Mouse (Mus musculus): ENCODE measurements around the gene C1qtnf6. TPM values are rescaled to one million over a fixed set of nuclear protein-coding genes. Genes with fewer than 3 reads are reported as not detected.

Gene C1qtnf6
- polyA plus RNA-seq, 1 experiment from 2014 or later: 7.7 TPM

DNA sequence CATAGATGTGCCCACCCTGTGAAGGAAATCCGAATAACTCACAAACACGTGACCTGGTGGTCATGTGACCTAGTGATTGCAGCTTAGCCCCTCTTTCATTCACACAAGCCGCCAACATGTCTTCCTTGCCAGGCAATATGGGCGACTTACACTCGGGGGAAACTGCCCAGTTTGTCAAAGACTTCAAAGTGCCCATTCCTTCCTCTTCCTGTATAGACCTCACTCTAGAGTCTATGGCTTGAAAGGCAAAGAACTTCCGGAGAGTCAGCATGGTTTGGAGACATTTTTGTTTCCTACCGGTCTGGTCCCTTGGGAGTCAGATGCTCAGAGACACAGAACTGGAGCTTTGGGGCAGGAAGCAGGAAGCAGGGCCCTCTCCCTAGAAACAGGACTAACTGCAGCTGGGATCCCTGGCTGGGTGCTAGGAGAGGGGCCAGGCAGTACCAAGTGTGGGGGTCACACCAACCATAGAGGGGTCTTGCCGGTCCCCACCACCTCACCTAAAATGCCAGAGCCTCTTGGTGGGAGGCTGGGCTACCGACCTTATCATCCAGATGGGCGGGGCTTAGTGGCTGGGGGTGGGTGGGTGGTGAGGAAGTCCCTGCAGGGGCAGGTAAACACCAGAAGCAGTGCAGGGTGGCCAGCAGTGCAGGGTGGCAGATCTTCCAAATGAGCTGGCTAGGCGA, 2.3 kb downstream of the C1qtnf6 start:
- peaks cover 35% of the 10 kb centered on the region for H3K4me1 ChIP-seq
- peak overlapping the region; percentile 50 for H3K9ac ChIP-seq (replicated peaks)
- no peak for ATAC-seq (ENCODE audit: low FRiP score)
- H3K9me3 ChIP-seq (replicated peaks): no peaks in the 10 kb centered on the region
- H3K36me3 ChIP-seq: no peaks in the 10 kb centered on the region
- no peaks in the 10 kb centered on the region for H3K27me3 ChIP-seq (replicated peaks)
- WGBS: 53% methylated on average over 11 of the region's 11 CpGs
- peak overlapping the region; percentile 55 for H3K4me2 ChIP-seq
- H3K4me3 ChIP-seq (replicated peaks): peak overlapping the region; percentile 31
- H3K27ac ChIP-seq (replicated peaks): peak overlapping the region; percentile 68

DNA sequence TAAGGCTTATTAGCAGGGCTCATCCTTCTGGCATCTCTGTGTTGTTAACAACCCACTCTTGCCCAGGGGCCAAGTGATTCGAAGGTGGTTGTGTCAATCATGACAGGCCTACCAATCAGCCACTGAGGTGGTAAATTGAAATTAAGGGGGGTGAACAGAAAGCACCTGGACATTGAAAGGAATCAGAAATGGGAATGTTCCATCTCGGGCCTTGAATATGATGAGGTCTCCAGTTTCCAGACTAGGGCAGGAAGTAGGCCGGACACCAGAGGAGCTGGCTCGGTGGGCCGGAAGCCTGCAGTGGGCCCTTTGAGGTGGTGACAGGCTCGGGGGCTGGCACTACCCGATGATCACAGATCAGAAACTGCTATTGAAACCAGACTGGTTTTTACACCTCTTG, 3.2 kb downstream of the C1qtnf6 start:
- H3K27ac ChIP-seq (replicated peaks): no peak overlapping the region
- no peak for ATAC-seq (ENCODE audit: low FRiP score)

DNA sequence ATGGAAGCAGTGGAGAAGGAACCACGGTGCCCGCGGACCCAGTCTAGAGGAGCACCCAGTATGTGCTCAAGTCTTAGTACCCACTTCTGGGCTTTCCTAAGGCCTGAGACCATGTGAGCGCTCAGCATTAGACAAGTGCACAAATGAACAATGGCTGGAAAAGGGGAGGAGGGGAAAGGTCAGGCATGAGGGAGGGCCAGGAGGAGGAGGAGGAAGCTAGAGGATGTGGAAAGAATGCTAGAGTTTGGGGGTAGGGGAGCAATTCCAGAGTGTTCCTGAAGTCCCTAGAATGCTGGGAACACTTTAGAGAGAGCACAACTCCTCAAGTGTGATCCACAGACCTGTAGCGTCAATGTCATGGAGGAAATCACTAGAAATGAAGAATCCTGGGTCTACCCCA, 7.1 kb downstream of the C1qtnf6 start:
- 90% methylated on average over 5 of the region's 5 CpGs for WGBS
- Histone ChIP-seq H3K4me1 (peaks cover 7% of the 10 kb centered on the region), H3K9me3 (replicated peaks) (no peaks in the 10 kb centered on the region), H3K4me2 (no peak overlapping the region), H3K36me3 (no peaks in the 10 kb centered on the region), H3K9ac (replicated peaks) (no peak overlapping the region), H3K27ac (replicated peaks) (no peak overlapping the region), H3K27me3 (replicated peaks) (no peaks in the 10 kb centered on the region), H3K4me3 (replicated peaks) (no peak overlapping the region)
- ATAC-seq (ENCODE audit: low FRiP score): no peak

More for the DNA sequence above, 3.2 kb downstream of the C1qtnf6 start:
- Histone ChIP-seq H3K27me3 (replicated peaks) (no peaks in the 10 kb centered on the region), H3K9me3 (replicated peaks) (no peaks in the 10 kb centered on the region), H3K9ac (replicated peaks) (no peak overlapping the region), H3K4me3 (replicated peaks) (no peak overlapping the region), H3K4me1 (peaks cover 35% of the 10 kb centered on the region), H3K4me2 (no peak overlapping the region), H3K36me3 (no peaks in the 10 kb centered on the region)
- WGBS: 89% methylated on average over 7 of the region's 7 CpGs

DNA sequence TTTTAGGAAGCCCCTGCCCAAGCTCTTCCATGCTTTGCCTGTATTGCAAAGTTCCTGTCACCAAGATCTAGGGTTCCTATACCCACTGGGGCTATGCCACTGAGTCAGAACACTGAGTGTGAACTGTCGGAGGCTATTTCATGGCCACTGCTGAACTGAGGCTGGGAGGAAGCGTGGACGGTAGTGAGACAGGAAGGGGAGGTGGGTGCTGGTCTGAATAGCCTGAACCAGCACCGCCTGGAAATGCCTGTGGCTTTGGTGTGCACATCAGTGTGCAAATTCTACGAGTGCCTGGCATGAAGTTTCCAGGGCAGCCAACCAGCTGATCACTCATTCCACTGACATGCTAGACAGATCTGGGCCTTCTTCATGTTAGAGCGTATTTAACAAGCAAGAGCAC, 9.3 kb downstream of the C1qtnf6 start:
- no peaks in the 10 kb centered on the region for H3K36me3 ChIP-seq
- 75% methylated on average over 6 of the region's 6 CpGs for WGBS

DNA sequence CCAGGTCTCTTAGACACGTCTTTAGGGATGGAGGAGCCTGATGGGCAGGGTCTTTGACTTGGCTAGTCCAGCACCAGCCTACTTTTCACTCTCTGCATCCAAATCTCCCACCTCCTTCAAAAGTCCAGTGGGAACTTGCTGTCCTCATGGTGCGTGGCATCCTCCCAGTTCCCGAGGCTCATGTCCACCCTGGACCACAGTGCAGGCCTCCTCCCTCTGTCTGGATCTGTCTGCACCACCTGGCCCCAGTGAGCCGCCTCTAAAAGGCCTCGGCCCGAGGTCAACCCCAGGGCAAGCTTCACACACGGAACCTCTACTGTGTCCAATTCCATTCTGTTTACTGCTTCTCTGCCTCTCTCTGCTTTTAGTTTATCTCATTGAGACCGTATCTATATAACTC, 9.9 kb downstream of the C1qtnf6 start:
- no peak overlapping the region for H3K9ac ChIP-seq (replicated peaks)
- no peak overlapping the region for H3K27ac ChIP-seq (replicated peaks)
- no peaks in the 10 kb centered on the region for H3K36me3 ChIP-seq
- no peak for ATAC-seq (ENCODE audit: low FRiP score)
- H3K9me3 ChIP-seq (replicated peaks): no peaks in the 10 kb centered on the region
- H3K4me3 ChIP-seq (replicated peaks): no peak overlapping the region
- H3K4me1 ChIP-seq: no peaks in the 10 kb centered on the region
- H3K27me3 ChIP-seq (replicated peaks): no peaks in the 10 kb centered on the region
- 65% methylated on average over 8 of the region's 8 CpGs for WGBS
- H3K4me2 ChIP-seq: no peak overlapping the region

More for the DNA sequence above, 9.3 kb downstream of the C1qtnf6 start:
- Histone ChIP-seq H3K9ac (replicated peaks) (no peak overlapping the region), H3K4me1 (no peaks in the 10 kb centered on the region), H3K27me3 (replicated peaks) (no peaks in the 10 kb centered on the region), H3K9me3 (replicated peaks) (no peaks in the 10 kb centered on the region), H3K4me2 (no peak overlapping the region), H3K27ac (replicated peaks) (no peak overlapping the region), H3K4me3 (replicated peaks) (no peak overlapping the region)
- ATAC-seq (ENCODE audit: low FRiP score): no peak

DNA sequence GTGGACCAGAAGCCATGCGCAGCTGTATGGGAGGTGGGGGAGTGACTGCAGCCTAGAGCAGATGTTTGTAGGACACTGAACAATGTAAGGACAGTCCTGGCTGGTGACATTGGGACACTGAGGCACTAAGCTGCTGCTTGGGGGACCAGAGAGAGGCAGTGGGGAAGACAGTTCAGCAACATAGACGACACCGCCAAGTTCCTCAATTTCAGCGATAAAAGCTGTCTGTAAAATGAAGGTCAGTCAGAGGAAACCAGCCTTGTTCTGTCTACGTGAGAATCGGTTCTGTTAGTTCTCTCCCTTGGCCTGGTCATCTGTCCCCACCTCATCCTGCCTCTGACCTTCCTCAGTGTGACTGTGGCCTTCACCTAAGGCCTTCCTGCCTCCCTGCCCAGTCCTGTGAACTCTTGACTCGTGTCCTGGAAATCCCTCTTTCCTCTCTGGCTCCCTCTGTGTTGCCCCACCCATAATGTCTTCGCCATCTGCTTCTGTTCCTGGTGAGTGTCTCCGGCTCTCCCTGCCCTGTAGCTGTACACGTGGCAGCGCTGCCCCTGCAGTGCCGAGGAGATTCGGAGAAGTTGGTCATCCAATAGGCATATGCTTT, 11.0 kb downstream of the C1qtnf6 start:
- Histone ChIP-seq H3K4me2 (no peak overlapping the region), H3K4me3 (replicated peaks) (no peak overlapping the region), H3K36me3 (no peaks in the 10 kb centered on the region), H3K27ac (replicated peaks) (no peak overlapping the region), H3K27me3 (replicated peaks) (no peaks in the 10 kb centered on the region), H3K4me1 (no peaks in the 10 kb centered on the region), H3K9ac (replicated peaks) (no peak overlapping the region), H3K9me3 (replicated peaks) (no peaks in the 10 kb centered on the region)
- no peak for ATAC-seq (ENCODE audit: low FRiP score)
- 76% methylated on average over 13 of the region's 13 CpGs for WGBS

DNA sequence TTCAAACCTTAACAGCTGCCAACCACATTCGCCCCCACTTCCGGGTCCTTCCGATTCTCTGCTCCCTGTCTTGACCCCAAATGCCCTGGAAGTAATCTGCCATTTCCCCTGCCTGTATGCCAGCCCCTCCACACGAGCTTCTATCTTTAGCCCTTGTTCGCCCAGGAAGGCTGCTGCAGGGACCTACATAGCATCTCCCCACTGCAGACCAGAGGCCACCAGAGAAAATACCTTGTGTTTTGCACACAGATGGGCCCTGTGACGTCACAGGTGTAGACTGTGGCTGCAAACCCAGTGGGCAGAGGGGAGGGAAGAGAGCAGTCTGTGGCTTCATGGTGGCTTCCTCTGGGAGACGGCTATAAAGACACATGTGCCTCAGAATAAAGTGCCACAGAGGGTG, 13.0 kb downstream of the C1qtnf6 start:
- Histone ChIP-seq H3K4me2 (no peak overlapping the region), H3K4me1 (peaks cover 4% of the 10 kb centered on the region; the same call in 1 of the 2 replicates), H3K9ac (replicated peaks) (no peak overlapping the region), H3K27ac (replicated peaks) (no peak overlapping the region), H3K9me3 (replicated peaks) (no peaks in the 10 kb centered on the region), H3K4me3 (replicated peaks) (no peak overlapping the region), H3K36me3 (no peaks in the 10 kb centered on the region), H3K27me3 (replicated peaks) (no peaks in the 10 kb centered on the region)
- 77% methylated on average over 7 of the region's 7 CpGs for WGBS
- ATAC-seq (ENCODE audit: low FRiP score): no peak

DNA sequence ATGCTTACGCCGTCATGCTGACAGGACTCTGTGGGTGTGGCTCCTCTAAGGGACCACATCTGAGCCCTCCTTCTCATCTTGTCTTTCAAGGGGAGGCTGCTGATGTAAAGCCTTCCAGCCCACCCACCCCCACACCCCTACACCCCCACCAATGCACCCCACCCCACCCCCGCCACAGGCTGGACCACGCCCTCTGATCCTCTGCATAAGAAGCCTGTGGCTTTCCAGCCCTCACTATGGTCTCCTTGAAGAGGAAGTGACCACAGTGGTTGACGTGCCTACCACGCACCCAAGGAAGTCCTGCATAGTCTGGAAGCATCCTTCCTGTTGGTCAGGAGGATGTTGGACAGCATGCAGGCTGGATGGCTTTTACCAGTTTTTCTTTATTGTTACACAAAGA, 15.5 kb downstream of the C1qtnf6 start:
- no peak overlapping the region for H3K4me3 ChIP-seq (replicated peaks)
- H3K9ac ChIP-seq (replicated peaks): no peak overlapping the region
- H3K4me1 ChIP-seq: peaks cover 4% of the 10 kb centered on the region; the same call in 1 of the 2 replicates
- ATAC-seq (ENCODE audit: low FRiP score): no peak
- H3K27me3 ChIP-seq (replicated peaks): no peaks in the 10 kb centered on the region
- no peak overlapping the region for H3K4me2 ChIP-seq
- H3K36me3 ChIP-seq: no peaks in the 10 kb centered on the region
- WGBS: 86% methylated on average over 6 of the region's 6 CpGs
- no peak overlapping the region for H3K27ac ChIP-seq (replicated peaks)
- H3K9me3 ChIP-seq (replicated peaks): no peaks in the 10 kb centered on the region

DNA sequence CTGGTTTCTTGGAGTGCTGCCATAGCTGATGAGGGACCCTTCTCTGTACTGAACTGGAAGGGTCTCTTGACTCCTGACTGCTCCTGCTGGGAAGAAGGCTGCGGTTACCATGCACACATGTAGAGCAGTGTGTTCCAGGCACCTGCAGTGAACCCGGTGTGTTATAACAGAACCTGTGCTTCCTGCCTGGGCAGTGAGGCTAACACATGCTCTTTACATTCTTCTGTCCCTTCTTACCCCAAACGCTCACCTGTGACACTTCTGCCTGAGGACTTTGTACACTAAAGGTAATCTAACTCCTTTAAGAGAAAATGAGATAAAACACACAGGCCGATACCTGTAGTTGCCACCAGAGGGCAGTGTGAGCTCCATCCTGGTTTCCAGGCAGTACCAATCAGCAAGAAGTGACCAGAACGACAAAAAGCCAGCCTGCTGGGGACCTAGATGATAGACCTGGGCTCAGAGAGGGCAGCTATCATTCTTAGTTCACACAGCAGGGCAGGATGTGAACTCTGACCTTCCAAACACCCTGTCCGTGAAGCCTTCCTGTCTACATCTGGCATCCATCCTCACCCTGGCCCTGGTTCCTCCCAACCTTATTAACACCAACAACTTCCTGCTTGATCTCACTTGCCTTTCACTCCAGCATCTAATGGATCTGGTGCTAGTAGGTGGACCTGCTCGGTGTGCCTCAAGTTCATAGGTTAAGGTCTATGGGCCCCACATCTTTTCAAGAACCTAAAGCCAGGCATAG, 16.6 kb downstream of the C1qtnf6 start:
- WGBS: 34% methylated on average over 7 of the region's 7 CpGs
- H3K9ac ChIP-seq (replicated peaks): no peak overlapping the region
- H3K27ac ChIP-seq (replicated peaks): no peak overlapping the region
- H3K27me3 ChIP-seq (replicated peaks): no peaks in the 10 kb centered on the region
- H3K36me3 ChIP-seq: no peaks in the 10 kb centered on the region
- H3K4me1 ChIP-seq: peaks cover 10% of the 10 kb centered on the region
- no peak overlapping the region for H3K4me3 ChIP-seq (replicated peaks)
- no peak for ATAC-seq (ENCODE audit: low FRiP score)
- H3K4me2 ChIP-seq: no peak overlapping the region
- no peaks in the 10 kb centered on the region for H3K9me3 ChIP-seq (replicated peaks)

DNA sequence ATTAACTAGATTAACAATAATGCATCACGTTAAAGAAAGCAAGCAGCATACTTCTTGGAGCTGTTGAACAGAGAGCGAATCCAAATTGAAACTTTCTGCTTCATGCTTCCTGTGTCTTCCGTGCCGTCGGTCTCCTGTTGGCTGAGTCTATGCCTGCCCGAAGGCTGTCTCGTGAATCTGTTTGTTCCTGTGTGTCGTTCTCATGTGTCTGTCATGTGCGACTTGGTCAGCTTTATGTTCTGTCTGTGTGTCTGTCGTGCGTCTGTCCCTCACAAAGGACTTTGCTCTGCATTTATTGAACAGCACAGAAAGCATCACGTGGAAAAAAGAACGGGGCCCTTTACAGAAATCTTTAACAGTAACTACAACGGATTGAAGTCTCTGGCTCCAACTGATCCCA, 18.2 kb downstream of the C1qtnf6 start:
- H3K4me3 ChIP-seq (replicated peaks): no peak overlapping the region
- H3K4me2 ChIP-seq: no peak overlapping the region
- no peaks in the 10 kb centered on the region for H3K9me3 ChIP-seq (replicated peaks)
- H3K27ac ChIP-seq (replicated peaks): no peak overlapping the region
- H3K4me1 ChIP-seq: peaks cover 11% of the 10 kb centered on the region
- no peak overlapping the region for H3K9ac ChIP-seq (replicated peaks)
- 89% methylated on average over 14 of the region's 14 CpGs for WGBS
- no peaks in the 10 kb centered on the region for H3K36me3 ChIP-seq
- ATAC-seq (ENCODE audit: low FRiP score): no peak
- H3K27me3 ChIP-seq (replicated peaks): no peaks in the 10 kb centered on the region

DNA sequence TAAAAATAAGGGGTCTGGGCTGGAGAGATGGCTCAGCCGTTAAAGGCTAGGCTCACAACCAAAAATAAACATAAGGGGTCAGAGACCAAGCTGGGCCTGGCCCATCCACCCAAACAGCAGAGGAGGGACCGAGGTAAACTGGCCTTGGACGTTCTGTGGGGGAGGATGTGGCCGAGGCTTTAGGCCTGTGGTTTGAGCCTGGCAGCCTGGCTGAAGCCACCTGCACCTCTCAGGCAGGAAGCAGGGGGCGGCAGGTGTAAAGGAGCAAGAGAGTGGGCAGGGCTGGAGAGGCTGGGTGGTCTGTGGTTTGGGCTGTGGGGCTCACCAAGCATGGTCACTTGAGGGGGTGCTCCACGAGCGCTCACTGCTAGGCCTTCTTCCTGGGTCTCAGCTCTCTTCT, 19.3 kb downstream of the C1qtnf6 start:
- no peaks in the 10 kb centered on the region for H3K36me3 ChIP-seq
- no peak overlapping the region for H3K27ac ChIP-seq (replicated peaks)
- H3K27me3 ChIP-seq (replicated peaks): no peaks in the 10 kb centered on the region
- no peak overlapping the region for H3K4me3 ChIP-seq (replicated peaks)
- no peaks in the 10 kb centered on the region for H3K9me3 ChIP-seq (replicated peaks)
- WGBS: 90% methylated on average over 7 of the region's 7 CpGs
- no peak for ATAC-seq (ENCODE audit: low FRiP score)
- no peak overlapping the region for H3K4me2 ChIP-seq
- no peak overlapping the region for H3K9ac ChIP-seq (replicated peaks)
- H3K4me1 ChIP-seq: peaks cover 11% of the 10 kb centered on the region

DNA sequence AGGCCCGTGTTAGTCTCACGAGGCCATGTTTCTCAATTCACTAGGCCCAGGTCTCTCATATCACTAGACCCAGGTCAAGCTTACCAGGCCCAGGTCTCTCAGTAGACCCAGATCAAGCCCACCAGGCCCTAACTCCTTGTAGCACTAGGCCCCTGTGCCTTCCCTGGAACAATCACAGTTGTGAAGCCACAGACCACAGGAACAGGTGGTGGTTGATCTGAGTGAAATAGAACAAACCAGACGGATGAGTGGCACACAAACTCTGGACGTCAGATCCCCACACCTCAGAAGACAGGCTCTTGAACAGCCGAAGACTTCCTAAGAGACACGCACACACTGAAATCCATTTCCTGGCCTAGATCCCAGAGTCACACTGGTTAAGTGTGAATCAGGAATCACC, 20.5 kb downstream of the C1qtnf6 start:
- no peak for ATAC-seq (ENCODE audit: low FRiP score)
- Histone ChIP-seq H3K4me3 (replicated peaks) (no peak overlapping the region), H3K27ac (replicated peaks) (no peak overlapping the region), H3K9ac (replicated peaks) (no peak overlapping the region), H3K27me3 (replicated peaks) (no peaks in the 10 kb centered on the region), H3K4me2 (no peak overlapping the region), H3K9me3 (replicated peaks) (no peaks in the 10 kb centered on the region), H3K4me1 (peaks cover 11% of the 10 kb centered on the region), H3K36me3 (no peaks in the 10 kb centered on the region)
- 92% methylated on average over 6 of the region's 6 CpGs for WGBS

All from neural tube, embryonic 15.5 days (tissue).